Mouse (Mus musculus): ENCODE results near the gene Hus1.

GRCm38 (mm10) chr11:9010416-9010815, 575 bp downstream of the Hus1 start:
- no peak; the same call in 1 of the 2 replicates for TF ChIP-seq CTCF (IDR thresholded peaks at IDR 0.05)
- TF ChIP-seq EP300 (IDR thresholded peaks at IDR 0.05): no peak
